Mouse (Mus musculus): ENCODE data around the gene Pbx2. TPM values are rescaled to one million over a fixed set of nuclear protein-coding genes. Genes with fewer than 3 reads are reported as not detected.

The Pbx2 gene
- total and polyA plus RNA-seq, 3 experiments = 25.1 to 138 (median 35.8) TPM

GRCm38 (mm10) chr17:34604061-34604508 lies 13.0 kb downstream of the Pbx2 start, which contains the start of gene Agpat1:
Gene Agpat1, plus strand, starts transcription at chr17:34604262.
- Histone ChIP-seq H3K4me3 (ENCODE audit: low read depth, low read length) (peak within 1 kb of the TSS; percentile 94), H3K27me3 (ENCODE audit: insufficient read depth, low read length) (no peaks in the 10 kb centered on the region), H3K9me3 (replicated peaks) (no peaks in the 10 kb centered on the region), H3K4me1 (ENCODE audit: insufficient read depth, low read depth, low read length) (peaks cover 77% of the 10 kb centered on the region), H3K36me3 (replicated peaks) (peaks cover 55% of the 10 kb centered on the region)
- TF ChIP-seq CTCF (IDR thresholded peaks at IDR 0.05; ENCODE audit: low read depth, low read length) (no peak), GATA2 (IDR thresholded peaks at IDR 0.05; ENCODE audit: borderline replicate concordance, low read depth, low read length) (no peak), POLR2AphosphoS5 (IDR thresholded peaks at IDR 0.05; ENCODE audit: insufficient replicate concordance, low read depth, low read length) (no peak), TAL1 (conservative IDR thresholded peaks at IDR 0.05; ENCODE audit: low read depth, low read length) (no peak), GATA1 (IDR thresholded peaks at IDR 0.05; ENCODE audit: borderline replicate concordance, low read length) (no peak)
- ATAC-seq (ENCODE audit: extremely low read depth, insufficient number of reproducible peaks, low FRiP score, poor library complexity, severe bottlenecking) = peak; percentile 73
- DNase-seq (ENCODE audit: low spot score) = peak; percentile 94

GRCm38 (mm10) chr17:34604511-34605237 lies 13.6 kb downstream of the Pbx2 start:
- H3K36me3 ChIP-seq (replicated peaks) = peaks cover 56% of the 10 kb centered on the region
- H3K4me1 ChIP-seq (ENCODE audit: insufficient read depth, low read depth, low read length) = peaks cover 78% of the 10 kb centered on the region
- ATAC-seq (ENCODE audit: extremely low read depth, insufficient number of reproducible peaks, low FRiP score, poor library complexity, severe bottlenecking) (no peak), DNase-seq (ENCODE audit: low spot score) (no peak)
- H3K27me3 ChIP-seq (ENCODE audit: insufficient read depth, low read length) = no peaks in the 10 kb centered on the region
- H3K9me3 ChIP-seq (replicated peaks) = no peaks in the 10 kb centered on the region
- no peak for TF ChIP-seq TAL1 (conservative IDR thresholded peaks at IDR 0.05; ENCODE audit: low read depth, low read length)
- TF ChIP-seq GATA1 (IDR thresholded peaks at IDR 0.05; ENCODE audit: borderline replicate concordance, low read length) = no peak
- TF ChIP-seq GATA2 (IDR thresholded peaks at IDR 0.05; ENCODE audit: borderline replicate concordance, low read depth, low read length) = no peak
- peak; percentile 34; the same call in 1 of the 2 replicates for TF ChIP-seq POLR2AphosphoS5 (IDR thresholded peaks at IDR 0.05; ENCODE audit: insufficient replicate concordance, low read depth, low read length)
- TF ChIP-seq CTCF (IDR thresholded peaks at IDR 0.05; ENCODE audit: low read depth, low read length) = no peak
- H3K4me3 ChIP-seq (ENCODE audit: low read depth, low read length) = peak overlapping the region; percentile 94

- DNase-seq (ENCODE audit: low spot score) (peak; percentile 98), ATAC-seq (ENCODE audit: extremely low read depth, insufficient number of reproducible peaks, low FRiP score, poor library complexity, severe bottlenecking) (peak; percentile 25; the same call in 1 of the 2 replicates)
- Histone ChIP-seq H3K9me3 (replicated peaks) (no peaks in the 10 kb centered on the region), H3K4me3 (ENCODE audit: low read depth, low read length) (peak overlapping the region; percentile 94), H3K27me3 (ENCODE audit: insufficient read depth, low read length) (no peaks in the 10 kb centered on the region), H3K4me1 (ENCODE audit: insufficient read depth, low read depth, low read length) (peaks cover 78% of the 10 kb centered on the region), H3K36me3 (replicated peaks) (peaks cover 56% of the 10 kb centered on the region)
- TF ChIP-seq TAL1 (conservative IDR thresholded peaks at IDR 0.05; ENCODE audit: low read depth, low read length) = no peak
- no peak for TF ChIP-seq POLR2AphosphoS5 (IDR thresholded peaks at IDR 0.05; ENCODE audit: insufficient replicate concordance, low read depth, low read length)
- no peak for TF ChIP-seq GATA2 (IDR thresholded peaks at IDR 0.05; ENCODE audit: borderline replicate concordance, low read depth, low read length)
- no peak for TF ChIP-seq CTCF (IDR thresholded peaks at IDR 0.05; ENCODE audit: low read depth, low read length)
- no peak for TF ChIP-seq GATA1 (IDR thresholded peaks at IDR 0.05; ENCODE audit: borderline replicate concordance, low read length)
Observed at GRCm38 (mm10) chr17:34605609-34606008, 14.5 kb downstream of the Pbx2 start.

- Histone ChIP-seq H3K27me3 (ENCODE audit: insufficient read depth, low read length) (no peaks in the 10 kb centered on the region), H3K9me3 (replicated peaks) (no peaks in the 10 kb centered on the region), H3K36me3 (replicated peaks) (peaks cover 56% of the 10 kb centered on the region), H3K4me3 (ENCODE audit: low read depth, low read length) (peak overlapping the region; percentile 94), H3K4me1 (ENCODE audit: insufficient read depth, low read depth, low read length) (peaks cover 81% of the 10 kb centered on the region)
- DNase-seq (ENCODE audit: low spot score) = no peak
- TF ChIP-seq POLR2AphosphoS5 (IDR thresholded peaks at IDR 0.05; ENCODE audit: insufficient replicate concordance, low read depth, low read length) (no peak), GATA1 (IDR thresholded peaks at IDR 0.05; ENCODE audit: borderline replicate concordance, low read length) (no peak), CTCF (IDR thresholded peaks at IDR 0.05; ENCODE audit: low read depth, low read length) (no peak), TAL1 (conservative IDR thresholded peaks at IDR 0.05; ENCODE audit: low read depth, low read length) (no peak), GATA2 (IDR thresholded peaks at IDR 0.05; ENCODE audit: borderline replicate concordance, low read depth, low read length) (no peak)
- no peak for ATAC-seq (ENCODE audit: extremely low read depth, insufficient number of reproducible peaks, low FRiP score, poor library complexity, severe bottlenecking)
Observed at GRCm38 (mm10) chr17:34606186-34607039, 15.3 kb downstream of the Pbx2 start.

GRCm38 (mm10) chr17:34607997-34608396 lies 16.9 kb downstream of the Pbx2 start:
- H3K4me1 ChIP-seq (ENCODE audit: insufficient read depth, low read depth, low read length) = peaks cover 82% of the 10 kb centered on the region
- H3K27me3 ChIP-seq (ENCODE audit: insufficient read depth, low read length) = no peaks in the 10 kb centered on the region
- TF ChIP-seq GATA2 (IDR thresholded peaks at IDR 0.05; ENCODE audit: borderline replicate concordance, low read depth, low read length) (no peak), TAL1 (conservative IDR thresholded peaks at IDR 0.05; ENCODE audit: low read depth, low read length) (no peak), CTCF (IDR thresholded peaks at IDR 0.05; ENCODE audit: low read depth, low read length) (no peak), GATA1 (IDR thresholded peaks at IDR 0.05; ENCODE audit: borderline replicate concordance, low read length) (no peak), POLR2AphosphoS5 (IDR thresholded peaks at IDR 0.05; ENCODE audit: insufficient replicate concordance, low read depth, low read length) (no peak)
- H3K9me3 ChIP-seq (replicated peaks) = no peaks in the 10 kb centered on the region
- DNase-seq (ENCODE audit: low spot score) (no peak), ATAC-seq (ENCODE audit: extremely low read depth, insufficient number of reproducible peaks, low FRiP score, poor library complexity, severe bottlenecking) (no peak)
- peaks cover 63% of the 10 kb centered on the region for H3K36me3 ChIP-seq (replicated peaks)
- no peak overlapping the region; the same call in 1 of the 2 replicates for H3K4me3 ChIP-seq (ENCODE audit: low read depth, low read length)
